8 mouse cellular contexts compared by ENCODE assay signal in the genomic region with DNA sequence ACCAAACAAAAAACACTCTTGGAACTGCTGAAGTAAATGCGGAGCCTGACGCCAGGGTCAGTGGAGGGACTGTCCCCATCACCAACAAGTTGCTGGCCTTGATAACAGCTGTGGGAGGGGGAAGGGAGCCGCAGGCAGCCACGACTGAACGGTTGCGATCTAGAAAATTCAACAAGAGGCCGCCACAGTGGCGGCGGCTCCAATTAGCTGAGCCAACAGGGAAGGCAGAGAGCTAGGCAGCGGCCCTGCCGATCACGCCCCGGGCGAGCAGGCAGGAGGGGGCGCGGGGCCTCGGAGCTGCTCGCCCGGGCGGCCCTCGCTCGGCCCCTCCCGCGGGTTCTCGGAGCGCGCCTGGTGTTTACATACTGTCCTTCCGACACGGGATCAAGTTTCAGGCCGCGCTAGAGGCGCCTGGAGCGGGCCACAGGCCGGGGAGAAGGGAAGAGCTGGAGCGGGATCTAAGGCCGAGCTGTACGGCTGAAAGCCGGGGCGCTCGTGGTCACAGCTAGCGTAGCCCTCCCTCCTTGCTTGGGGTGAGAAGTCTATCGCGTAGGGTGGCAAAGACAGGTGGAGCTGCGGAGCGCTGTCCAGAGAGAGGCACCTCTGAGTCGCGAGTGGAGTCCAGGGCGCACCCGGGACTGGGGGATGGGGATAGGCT. TPM values are rescaled to one million over a fixed set of nuclear protein-coding genes. Genes with fewer than 3 reads are reported as not detected.
DNase-seq lines count a peak whose midpoint lies in the region; ATAC-seq and TF ChIP-seq lines count a peak whose summit lies in the region.

No protein-coding gene starts in this region.

- no peak for TF ChIP-seq CTCF in thymus, adult 2 months (IDR thresholded peaks at IDR 0.05; ENCODE audit: borderline replicate concordance, control insufficient read depth, extremely low read depth, insufficient read depth, low read length, poor library complexity)

- TF ChIP-seq POLR2A in thymus, adult 2 months (IDR thresholded peaks at IDR 0.05; ENCODE audit: control insufficient read depth, extremely low read depth, insufficient read depth, low read length, poor library complexity) = no peak

- H3K27ac ChIP-seq in thymus, adult 2 months (ENCODE audit: control insufficient read depth, insufficient read depth, low read length) = peak overlapping the region; percentile 49
- peak overlapping the region; percentile 89 for H3K27ac ChIP-seq in forebrain, embryonic 10.5 days
- H3K27ac ChIP-seq in liver, embryonic 11.5 days (ENCODE audit: low read depth, low read length) = peak overlapping the region; percentile 55; the same call in 1 of the 2 replicates
- H3K27ac ChIP-seq in neural tube, embryonic 12.5 days = peak overlapping the region; percentile 32

- peaks cover 32% of the 10 kb centered on the region for H3K4me1 ChIP-seq in thymus, adult 2 months (replicated peaks; ENCODE audit: control insufficient read depth, insufficient read depth, low read length)
- peaks cover 91% of the 10 kb centered on the region for H3K4me1 ChIP-seq in forebrain, embryonic 10.5 days
- H3K4me1 ChIP-seq in liver, embryonic 11.5 days (replicated peaks; ENCODE audit: control insufficient read depth, insufficient read depth, low read length) = peaks cover 16% of the 10 kb centered on the region
- peaks cover 62% of the 10 kb centered on the region for H3K4me1 ChIP-seq in neural tube, embryonic 12.5 days

- peak; percentile 36 for DNase-seq in thymus, adult 2 months
- no peak for DNase-seq in thymus, adult 18-20 months
- peak; percentile 76 for DNase-seq in forebrain, embryonic 10.5 days (ENCODE audit: extremely low spot score, low spot score)
- DNase-seq in heart, postnatal 4 days = peak; percentile 72
- DNase-seq in liver, embryonic 11.5 days (ENCODE audit: low spot score) = peak; percentile 56
- DNase-seq in frontal cortex, postnatal 10 days (ENCODE audit: low spot score in 2 of 2) = no peak

- ATAC-seq in liver, embryonic 11.5 days (replicated peaks; ENCODE audit: low FRiP score) = peak; percentile 40
- ATAC-seq in neural tube, embryonic 12.5 days (ENCODE audit: low FRiP score, low read depth) = no peak
- ATAC-seq in megakaryocyte-erythroid progenitor cell, adult 5-6 weeks (replicated peaks; ENCODE audit: low FRiP score, low TSS enrichment, poor library complexity, severe bottlenecking) = no peak

- no peaks in the 10 kb centered on the region for H3K36me3 ChIP-seq in thymus, adult 2 months (ENCODE audit: control insufficient read depth, insufficient read depth, low read length)
- no peaks in the 10 kb centered on the region for H3K36me3 ChIP-seq in forebrain, embryonic 10.5 days (replicated peaks)
- no peaks in the 10 kb centered on the region for H3K36me3 ChIP-seq in liver, embryonic 11.5 days (ENCODE audit: control insufficient read depth, insufficient read depth, low read length)
- no peaks in the 10 kb centered on the region for H3K36me3 ChIP-seq in neural tube, embryonic 12.5 days

- no peaks in the 10 kb centered on the region for H3K27me3 ChIP-seq in thymus, adult 2 months (ENCODE audit: control insufficient read depth, insufficient read depth, low read length)
- H3K27me3 ChIP-seq in forebrain, embryonic 10.5 days (ENCODE audit: poor library complexity, severe bottlenecking) = peaks cover 100% of the 10 kb centered on the region
- H3K27me3 ChIP-seq in liver, embryonic 11.5 days (replicated peaks; ENCODE audit: control insufficient read depth, insufficient read depth, low read length) = peaks cover 94% of the 10 kb centered on the region
- peaks cover 75% of the 10 kb centered on the region for H3K27me3 ChIP-seq in neural tube, embryonic 12.5 days (replicated peaks)

- H3K4me2 ChIP-seq in liver, embryonic 11.5 days = peak overlapping the region; percentile 80
- H3K4me2 ChIP-seq in neural tube, embryonic 12.5 days (replicated peaks) = peak overlapping the region; percentile 66

- H3K9me3 ChIP-seq in forebrain, embryonic 10.5 days = no peaks in the 10 kb centered on the region
- H3K9me3 ChIP-seq in liver, embryonic 11.5 days (ENCODE audit: control insufficient read depth, low read length) = no peaks in the 10 kb centered on the region
- no peaks in the 10 kb centered on the region for H3K9me3 ChIP-seq in neural tube, embryonic 12.5 days

- H3K4me3 ChIP-seq in thymus, adult 2 months (ENCODE audit: control insufficient read depth, insufficient read depth, low read length) = peak overlapping the region; percentile 62
- peak overlapping the region; percentile 51 for H3K4me3 ChIP-seq in forebrain, embryonic 10.5 days
- peak overlapping the region; percentile 39 for H3K4me3 ChIP-seq in liver, embryonic 11.5 days (ENCODE audit: low read depth, low read length)
- H3K4me3 ChIP-seq in neural tube, embryonic 12.5 days = peak overlapping the region; percentile 13; the same call in 1 of the 2 replicates

- WGBS in thymus, adult 2 months = 4% methylated on average over 37 of the region's 49 CpGs
- 1% methylated on average over 49 of the region's 49 CpGs for WGBS in forebrain, embryonic 10.5 days
- 2% methylated on average over 48 of the region's 49 CpGs for WGBS in liver, embryonic 11.5 days
- WGBS in neural tube, embryonic 12.5 days = 2% methylated on average over 49 of the region's 49 CpGs

- peak overlapping the region; percentile 37 for H3K9ac ChIP-seq in liver, embryonic 11.5 days (ENCODE audit: low read depth, low read length)
- peak overlapping the region; percentile 44; the same call in 1 of the 2 replicates for H3K9ac ChIP-seq in neural tube, embryonic 12.5 days

RNA-seq across cellular contexts. Expression of a gene that starts 26.8 kb away (rescaled TPM):
- 30.6 and 37.7 TPM in 2 replicates for polyA plus RNA-seq in thymus, adult 2 months (2012; rRNA removed)
- 18.0 and 18.9 TPM in 2 replicates for polyA plus RNA-seq in forebrain, embryonic 10.5 days (2016; fragmentation: Nextera tagmentation; extraction: Ambion mirVana)
- total RNA-seq in heart, postnatal 4 days (2021) = 10 to 100 TPM; 46.2 to 48.1 TPM
- polyA plus RNA-seq in liver, embryonic 11.5 days (2014; fragmentation: Nextera tagmentation; extraction: Ambion mirVana) = 14.5 and 14.8 TPM in 2 replicates
- polyA plus RNA-seq in neural tube, embryonic 12.5 days (2016; fragmentation: Nextera tagmentation; extraction: Ambion mirVana) = 23.0 and 23.2 TPM in 2 replicates
- 35.6 and 39.2 TPM in 2 replicates for total RNA-seq in megakaryocyte-erythroid progenitor cell, adult 5-6 weeks (2014; fragmentation: Nextera tagmentation)
- total RNA-seq in megakaryocyte-erythroid progenitor cell, adult 5-6 weeks (2017) = 27.5 and 28.9 TPM in 2 replicates

Comparison
In these comparisons a context has a peak if more than half of its experiments do, and no peak if none do; other contexts are left out.
1. DNase-seq: peak in thymus, adult 2 months (single experiment), forebrain, embryonic 10.5 days (single experiment), heart, postnatal 4 days (single experiment) and liver, embryonic 11.5 days (single experiment); none in thymus, adult 18-20 months (0 of 2) and frontal cortex, postnatal 10 days (0 of 2).
2. H3K27ac ChIP-seq: peak in every context shown above with its lines; median percentile 89 in forebrain, embryonic 10.5 days; 55 in liver, embryonic 11.5 days; 49 in thymus, adult 2 months; 32 in neural tube, embryonic 12.5 days.
3. Peak in every context shown above with its lines, with median percentiles within 50 percentile points of each other: H3K4me3 ChIP-seq.